Mouse (Mus musculus): ENCODE data around the gene Cops4. TPM values are rescaled to one million over a fixed set of nuclear protein-coding genes. Genes with fewer than 3 reads are reported as not detected.

The Cops4 gene
- 146 and 153 TPM in 2 replicates for polyA plus RNA-seq (2016; fragmentation: Nextera tagmentation; extraction: Ambion mirVana)

DNA sequence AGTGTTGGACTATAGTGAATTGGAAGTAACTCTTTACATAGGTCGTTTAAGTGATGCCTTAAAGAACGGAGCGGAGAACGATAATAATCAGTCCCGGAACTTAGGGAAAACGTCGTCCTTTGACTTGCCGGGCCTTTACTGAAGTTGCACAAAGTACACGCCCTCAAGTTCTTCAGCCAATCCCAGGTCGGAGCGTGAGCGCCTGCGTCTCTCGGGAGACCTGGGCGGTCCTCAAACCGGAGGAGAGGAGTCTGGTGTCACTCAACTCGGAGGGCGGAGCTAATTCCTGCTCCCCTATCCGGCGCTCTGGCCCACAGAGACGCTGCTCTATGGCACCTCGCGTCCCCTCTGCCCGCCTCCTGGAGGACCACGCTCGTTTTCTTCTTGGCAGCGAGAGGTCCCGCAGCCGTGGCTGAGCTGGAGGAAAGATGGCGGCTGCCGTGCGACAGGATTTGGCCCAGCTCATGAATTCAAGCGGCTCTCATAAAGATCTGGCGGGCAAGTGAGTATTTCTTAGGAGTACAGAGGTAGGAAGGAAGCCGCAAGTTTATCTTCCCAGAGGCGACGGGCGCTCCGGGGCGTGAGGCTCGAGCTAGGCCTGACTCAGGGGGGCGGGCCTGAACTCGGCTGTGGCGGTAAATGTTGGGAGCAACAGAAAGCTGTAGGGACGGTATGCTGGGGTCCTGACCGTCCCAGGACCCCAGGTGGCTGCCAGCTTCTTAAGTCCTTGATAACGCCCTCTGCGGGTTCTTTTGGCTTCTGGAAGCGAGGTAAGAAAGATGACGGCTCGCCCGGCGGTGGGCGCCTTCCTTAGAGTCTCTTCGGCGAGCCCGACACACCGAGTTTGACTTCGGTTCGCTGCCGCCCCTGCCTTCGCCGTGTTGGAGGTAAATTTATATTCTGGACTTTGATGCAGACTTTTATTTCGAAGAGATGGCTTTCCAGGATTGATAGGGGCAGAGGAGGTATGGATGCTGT is at the start of gene Cops4:
Cops4 (plus strand) TSS at position 261 of the 978 bp plus-strand sequence.
- Histone ChIP-seq H3K36me3 (peaks cover 3% of the 10 kb centered on the region; the same call in 1 of the 2 replicates), H3K4me3 (peak within 1 kb of the TSS; percentile 93), H3K27ac (ENCODE audit: poor library complexity, severe bottlenecking) (peak within 1 kb of the TSS; percentile 84), H3K4me2 (peak within 1 kb of the TSS; percentile 77), H3K27me3 (replicated peaks) (peaks cover 9% of the 10 kb centered on the region), H3K9me3 (replicated peaks) (no peaks in the 10 kb centered on the region), H3K9ac (peak within 1 kb of the TSS; percentile 96), H3K4me1 (replicated peaks) (peaks cover 17% of the 10 kb centered on the region)
- WGBS, result under 1% methylated on average over 64 of the region's 64 CpGs
- ATAC-seq (ENCODE audit: insufficient number of reproducible peaks, low FRiP score), result peak; percentile 100

- Histone ChIP-seq H3K27me3 (replicated peaks) (no peaks in the 10 kb centered on the region), H3K27ac (ENCODE audit: poor library complexity, severe bottlenecking) (no peak overlapping the region), H3K9me3 (replicated peaks) (no peaks in the 10 kb centered on the region), H3K4me2 (no peak overlapping the region), H3K4me1 (replicated peaks) (no peaks in the 10 kb centered on the region), H3K9ac (no peak overlapping the region), H3K4me3 (no peak overlapping the region), H3K36me3 (peaks cover 41% of the 10 kb centered on the region)
- ATAC-seq (ENCODE audit: insufficient number of reproducible peaks, low FRiP score), result no peak
- WGBS, result 80% methylated on average over 3 of the region's 3 CpGs
These were observed 41.8 kb upstream of the Cops4 start for GRCm38 (mm10) chr5:100476328-100476727.

GRCm38 (mm10) chr5:100477604-100478003 is 40.5 kb upstream of the Cops4 start:
- Histone ChIP-seq H3K27me3 (replicated peaks) (no peaks in the 10 kb centered on the region), H3K9me3 (replicated peaks) (no peaks in the 10 kb centered on the region), H3K36me3 (peaks cover 36% of the 10 kb centered on the region), H3K9ac (no peak overlapping the region), H3K27ac (ENCODE audit: poor library complexity, severe bottlenecking) (no peak overlapping the region), H3K4me2 (no peak overlapping the region), H3K4me3 (no peak overlapping the region), H3K4me1 (replicated peaks) (no peaks in the 10 kb centered on the region)
- WGBS, result 77% methylated on average over 9 of the region's 9 CpGs
- ATAC-seq (ENCODE audit: insufficient number of reproducible peaks, low FRiP score), result no peak

DNA sequence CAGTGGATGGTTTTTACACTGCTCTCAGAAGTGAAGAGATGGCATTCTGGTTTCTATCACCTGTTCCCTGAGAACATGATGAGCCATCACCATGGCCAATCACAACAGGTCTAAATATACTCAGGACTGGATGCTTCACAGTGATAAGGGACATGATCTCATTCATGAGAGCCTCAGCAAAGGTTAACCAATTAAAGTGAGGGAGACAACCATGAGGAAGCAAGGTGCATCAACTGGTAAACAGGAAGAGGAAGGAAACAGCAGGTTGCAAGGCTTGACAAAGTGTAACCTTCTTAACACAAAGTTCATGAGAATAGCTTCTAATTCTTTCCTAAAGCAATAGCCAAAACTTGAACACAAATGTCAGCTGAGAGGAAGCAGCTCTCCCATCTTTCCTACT is 34.5 kb upstream of the Cops4 start:
- Histone ChIP-seq H3K9ac (no peak overlapping the region), H3K27ac (ENCODE audit: poor library complexity, severe bottlenecking) (no peak overlapping the region), H3K36me3 (peaks cover 25% of the 10 kb centered on the region), H3K4me3 (no peak overlapping the region), H3K9me3 (replicated peaks) (no peaks in the 10 kb centered on the region), H3K27me3 (replicated peaks) (no peaks in the 10 kb centered on the region), H3K4me2 (no peak overlapping the region), H3K4me1 (replicated peaks) (no peaks in the 10 kb centered on the region)
- no peak for ATAC-seq (ENCODE audit: insufficient number of reproducible peaks, low FRiP score)

GRCm38 (mm10) chr5:100487120-100487519 is 31.0 kb upstream of the Cops4 start:
- 91% methylated on average over 2 of the region's 2 CpGs for WGBS
- Histone ChIP-seq H3K9ac (no peak overlapping the region), H3K36me3 (peaks cover 16% of the 10 kb centered on the region), H3K27me3 (replicated peaks) (no peaks in the 10 kb centered on the region), H3K9me3 (replicated peaks) (no peaks in the 10 kb centered on the region), H3K27ac (ENCODE audit: poor library complexity, severe bottlenecking) (no peak overlapping the region), H3K4me1 (replicated peaks) (peaks cover 19% of the 10 kb centered on the region), H3K4me3 (no peak overlapping the region), H3K4me2 (no peak overlapping the region)
- no peak for ATAC-seq (ENCODE audit: insufficient number of reproducible peaks, low FRiP score)

DNA sequence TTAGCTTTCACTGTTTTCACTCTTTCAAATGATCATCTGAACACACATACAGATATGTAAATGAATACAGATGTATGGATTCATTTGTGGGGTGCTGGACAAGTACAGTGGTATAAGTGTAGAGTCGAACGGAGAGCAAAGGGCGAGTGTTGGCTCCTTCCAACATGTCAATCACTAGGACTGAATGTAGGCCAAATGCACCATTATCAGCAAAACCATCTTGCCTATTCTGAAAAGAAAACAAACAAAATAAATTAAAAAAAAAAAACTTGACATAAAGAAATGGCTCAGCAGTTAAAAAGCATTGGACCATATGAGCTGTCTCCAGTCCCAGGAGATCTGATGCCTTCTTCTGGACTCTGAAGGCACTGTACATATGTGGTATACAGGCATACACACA is 29.9 kb upstream of the Cops4 start:
- Histone ChIP-seq H3K27ac (ENCODE audit: poor library complexity, severe bottlenecking) (no peak overlapping the region), H3K4me1 (replicated peaks) (peaks cover 19% of the 10 kb centered on the region), H3K36me3 (peaks cover 16% of the 10 kb centered on the region), H3K4me2 (no peak overlapping the region), H3K4me3 (no peak overlapping the region), H3K9ac (no peak overlapping the region), H3K9me3 (replicated peaks) (no peaks in the 10 kb centered on the region), H3K27me3 (replicated peaks) (no peaks in the 10 kb centered on the region)
- ATAC-seq (ENCODE audit: insufficient number of reproducible peaks, low FRiP score), result no peak
- 93% methylated on average over 3 of the region's 3 CpGs for WGBS

GRCm38 (mm10) chr5:100489340-100489739 is 28.8 kb upstream of the Cops4 start:
- ATAC-seq (ENCODE audit: insufficient number of reproducible peaks, low FRiP score), result no peak
- Histone ChIP-seq H3K4me2 (no peak overlapping the region), H3K9me3 (replicated peaks) (no peaks in the 10 kb centered on the region), H3K36me3 (peaks cover 10% of the 10 kb centered on the region), H3K4me3 (no peak overlapping the region), H3K9ac (no peak overlapping the region), H3K27ac (ENCODE audit: poor library complexity, severe bottlenecking) (no peak overlapping the region), H3K27me3 (replicated peaks) (no peaks in the 10 kb centered on the region), H3K4me1 (replicated peaks) (peaks cover 21% of the 10 kb centered on the region)
- WGBS, result 88% methylated on average over 2 of the region's 2 CpGs

DNA sequence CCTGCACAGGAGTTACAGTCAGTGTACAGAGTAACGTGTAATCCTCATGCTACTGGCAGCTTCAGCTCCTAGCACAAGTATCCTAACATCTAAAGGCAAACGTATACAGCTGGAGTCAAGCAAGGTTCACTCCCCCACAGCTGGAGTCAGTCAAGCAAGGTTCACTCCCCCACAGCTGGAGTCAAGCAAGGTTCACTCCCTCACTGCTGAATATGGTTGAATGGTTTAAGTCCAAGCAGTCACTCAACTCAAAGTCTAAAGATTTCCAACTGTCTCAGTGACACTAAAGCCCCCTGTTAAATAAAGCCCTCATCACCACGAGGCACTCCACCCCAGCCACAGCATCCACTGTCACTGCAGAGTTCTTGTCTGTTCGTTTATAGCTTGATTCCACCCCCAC is 26.4 kb upstream of the Cops4 start:
- Histone ChIP-seq H3K4me1 (replicated peaks) (peaks cover 23% of the 10 kb centered on the region), H3K27ac (ENCODE audit: poor library complexity, severe bottlenecking) (no peak overlapping the region), H3K27me3 (replicated peaks) (no peaks in the 10 kb centered on the region), H3K9me3 (replicated peaks) (no peaks in the 10 kb centered on the region), H3K9ac (no peak overlapping the region; the same call in 1 of the 2 replicates), H3K4me2 (no peak overlapping the region), H3K36me3 (no peaks in the 10 kb centered on the region), H3K4me3 (no peak overlapping the region)
- WGBS, result 62% methylated on average over 4 of the region's 4 CpGs
- no peak for ATAC-seq (ENCODE audit: insufficient number of reproducible peaks, low FRiP score)

GRCm38 (mm10) chr5:100498436-100499180 is 19.5 kb upstream of the Cops4 start:
- peaks cover 9% of the 10 kb centered on the region for H3K4me1 ChIP-seq (replicated peaks)
- peak overlapping the region; percentile 86 for H3K9ac ChIP-seq
- H3K36me3 ChIP-seq, result no peaks in the 10 kb centered on the region
- H3K4me2 ChIP-seq, result peak overlapping the region; percentile 94
- peak overlapping the region; percentile 75 for H3K27ac ChIP-seq (ENCODE audit: poor library complexity, severe bottlenecking)
- peak; percentile 80 for ATAC-seq (ENCODE audit: insufficient number of reproducible peaks, low FRiP score)
- H3K27me3 ChIP-seq (replicated peaks), result no peaks in the 10 kb centered on the region
- no peaks in the 10 kb centered on the region for H3K9me3 ChIP-seq (replicated peaks)
- H3K4me3 ChIP-seq, result peak overlapping the region; percentile 89
- 1% methylated on average over 46 of the region's 46 CpGs for WGBS

- Histone ChIP-seq H3K4me3 (peak overlapping the region; percentile 89), H3K4me1 (replicated peaks) (peaks cover 9% of the 10 kb centered on the region), H3K36me3 (no peaks in the 10 kb centered on the region), H3K27me3 (replicated peaks) (no peaks in the 10 kb centered on the region), H3K27ac (ENCODE audit: poor library complexity, severe bottlenecking) (no peak overlapping the region), H3K9me3 (replicated peaks) (no peaks in the 10 kb centered on the region), H3K9ac (peak overlapping the region; percentile 81), H3K4me2 (peak overlapping the region; percentile 94)
- WGBS, result 24% methylated on average over 2 of the region's 2 CpGs
- no peak for ATAC-seq (ENCODE audit: insufficient number of reproducible peaks, low FRiP score)
These were observed 18.9 kb upstream of the Cops4 start for GRCm38 (mm10) chr5:100499243-100499642.

GRCm38 (mm10) chr5:100499831-100500304 is 18.2 kb upstream of the Cops4 start:
- ATAC-seq (ENCODE audit: insufficient number of reproducible peaks, low FRiP score), result peak; percentile 48; the same call in 1 of the 2 replicates
- H3K36me3 ChIP-seq, result no peaks in the 10 kb centered on the region
- no peaks in the 10 kb centered on the region for H3K9me3 ChIP-seq (replicated peaks)
- H3K27me3 ChIP-seq (replicated peaks), result no peaks in the 10 kb centered on the region
- H3K4me2 ChIP-seq, result peak overlapping the region; percentile 94
- peak overlapping the region; percentile 81 for H3K9ac ChIP-seq
- H3K4me3 ChIP-seq, result peak overlapping the region; percentile 89
- peak overlapping the region; percentile 77 for H3K27ac ChIP-seq (ENCODE audit: poor library complexity, severe bottlenecking)
- H3K4me1 ChIP-seq (replicated peaks), result peaks cover 6% of the 10 kb centered on the region
- 5% methylated on average over 41 of the region's 41 CpGs for WGBS
